Mouse (Mus musculus): Measurements from ENCODE around the gene Prkce. TPM values are rescaled to one million over a fixed set of nuclear protein-coding genes. Genes with fewer than 3 reads are reported as not detected.

Prkce gene
- polyA plus RNA-seq, 1 experiment = 3.3 TPM

DNA sequence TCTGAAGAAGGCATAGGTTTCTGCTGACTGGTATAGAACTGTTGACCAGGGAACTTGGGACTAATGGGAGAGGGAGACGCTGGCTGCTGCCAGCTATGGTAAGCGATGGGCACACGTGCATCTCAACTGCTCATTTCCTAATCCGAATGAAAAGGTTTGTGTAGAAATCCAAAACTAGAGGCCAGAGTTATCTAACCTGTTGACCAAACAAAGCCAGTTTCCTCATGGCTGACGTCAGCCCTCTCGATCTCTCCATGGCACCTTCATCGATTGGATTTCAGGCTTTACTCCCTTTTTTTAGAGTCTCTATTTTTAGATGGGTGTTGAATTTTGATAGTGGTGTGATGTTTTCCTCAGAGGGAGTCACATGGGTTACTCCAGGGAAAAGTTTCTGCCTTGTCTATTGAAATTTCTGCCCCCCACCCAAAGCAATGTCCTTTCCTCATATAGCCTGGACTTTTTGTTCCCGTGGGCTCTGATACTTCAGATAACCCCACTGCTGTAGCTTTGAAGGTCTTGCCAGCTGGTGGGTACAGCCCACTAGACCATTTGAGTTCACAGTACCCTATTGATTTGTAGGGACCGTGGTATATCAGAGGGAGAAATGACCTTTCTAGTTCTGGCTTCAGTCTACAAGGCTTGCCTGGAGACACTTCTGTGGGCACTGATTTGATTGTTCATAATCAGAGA lies 335.8 kb downstream of the Prkce start:
- Histone ChIP-seq H3K36me3 (ENCODE audit: control insufficient read depth, insufficient read depth, low read length) (no peaks in the 10 kb centered on the region), H3K27me3 (ENCODE audit: control insufficient read depth, insufficient read depth, low read length) (no peaks in the 10 kb centered on the region), H3K4me1 (ENCODE audit: control insufficient read depth, insufficient read depth, insufficient read length, low read length) (no peaks in the 10 kb centered on the region; the same call in 1 of the 2 replicates), H3K4me3 (ENCODE audit: low read depth, low read length) (no peak overlapping the region), H3K27ac (ENCODE audit: insufficient read depth, low read depth, low read length) (no peak overlapping the region)
- TF ChIP-seq CTCF (IDR thresholded peaks at IDR 0.05; ENCODE audit: extremely low read depth, insufficient read length, insufficient replicate concordance, low read depth, low read length) = no peak
- no peak for TF ChIP-seq POLR2A (IDR thresholded peaks at IDR 0.05; ENCODE audit: low read depth, low read length)
- whole genome bisulfite sequencing = 86% methylated on average over 9 of the region's 9 CpGs

DNA sequence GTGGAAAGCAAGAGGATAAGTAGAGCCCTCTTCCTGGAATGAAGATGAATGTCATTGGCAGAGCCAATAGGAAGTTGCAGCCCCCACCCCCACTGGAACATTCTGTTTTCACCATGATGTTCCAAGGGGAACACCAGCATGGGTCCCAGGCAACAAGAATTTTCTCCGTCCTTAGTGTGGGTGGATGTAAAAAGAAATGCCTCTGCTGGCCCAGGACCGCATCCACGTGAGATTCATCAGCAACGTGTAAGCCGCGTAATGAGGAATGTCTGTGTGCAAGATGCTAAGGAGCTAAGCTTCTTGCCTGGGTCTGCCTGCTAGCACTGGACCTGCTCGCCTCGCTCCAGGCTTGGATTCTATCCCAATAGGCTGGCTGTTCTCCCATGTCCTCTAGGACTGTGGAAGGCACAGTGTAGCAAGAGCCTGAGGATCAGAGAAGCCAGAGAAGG lies 337.6 kb downstream of the Prkce start, which contains the start of gene Gm10309:
Gm10309 (minus strand) TSS at position 50 of the 449 bp plus-strand sequence.
- no peak for TF ChIP-seq POLR2A (IDR thresholded peaks at IDR 0.05; ENCODE audit: low read depth, low read length)
- no peak for TF ChIP-seq CTCF (IDR thresholded peaks at IDR 0.05; ENCODE audit: extremely low read depth, insufficient read length, insufficient replicate concordance, low read depth, low read length)
- peak within 1 kb of the TSS; percentile 17; the same call in 1 of the 2 replicates for H3K27ac ChIP-seq (ENCODE audit: insufficient read depth, low read depth, low read length)
- whole genome bisulfite sequencing = 81% methylated on average over 8 of the region's 8 CpGs
- no peaks in the 10 kb centered on the region; the same call in 1 of the 2 replicates for H3K4me1 ChIP-seq (ENCODE audit: control insufficient read depth, insufficient read depth, insufficient read length, low read length)
- H3K27me3 ChIP-seq (ENCODE audit: control insufficient read depth, insufficient read depth, low read length) = no peaks in the 10 kb centered on the region
- H3K4me3 ChIP-seq (ENCODE audit: low read depth, low read length) = no peak within 1 kb of the TSS
- no peaks in the 10 kb centered on the region for H3K36me3 ChIP-seq (ENCODE audit: control insufficient read depth, insufficient read depth, low read length)

DNA sequence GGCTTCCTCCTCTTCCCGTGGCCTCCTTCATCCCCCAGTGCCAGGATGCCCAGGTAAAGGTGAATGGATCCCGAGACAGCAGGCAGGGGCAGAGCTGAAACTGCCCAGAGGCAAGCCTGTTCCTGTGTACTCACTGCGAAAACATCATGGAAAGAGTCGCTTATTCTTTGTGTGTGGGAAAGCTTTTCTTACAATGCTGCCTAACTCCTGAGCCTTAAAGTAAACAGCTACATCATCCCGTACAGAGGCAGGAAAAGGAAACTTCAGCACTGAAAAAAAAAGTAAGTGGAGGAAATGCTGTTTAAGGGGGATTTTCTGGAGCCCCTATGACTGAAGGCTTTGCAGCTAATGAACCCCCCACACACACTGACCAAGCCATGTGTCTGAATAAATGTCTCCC lies 339.3 kb downstream of the Prkce start:
- 74% methylated on average over 5 of the region's 5 CpGs for WGBS
- Histone ChIP-seq H3K36me3 (ENCODE audit: control insufficient read depth, insufficient read depth, low read length) (no peaks in the 10 kb centered on the region), H3K4me1 (ENCODE audit: control insufficient read depth, insufficient read depth, insufficient read length, low read length) (no peaks in the 10 kb centered on the region; the same call in 1 of the 2 replicates), H3K4me3 (ENCODE audit: low read depth, low read length) (no peak overlapping the region), H3K27me3 (ENCODE audit: control insufficient read depth, insufficient read depth, low read length) (no peaks in the 10 kb centered on the region), H3K27ac (ENCODE audit: insufficient read depth, low read depth, low read length) (peak overlapping the region; percentile 44)
- TF ChIP-seq CTCF (IDR thresholded peaks at IDR 0.05; ENCODE audit: extremely low read depth, insufficient read length, insufficient replicate concordance, low read depth, low read length) = no peak
- TF ChIP-seq POLR2A (IDR thresholded peaks at IDR 0.05; ENCODE audit: low read depth, low read length) = no peak

DNA sequence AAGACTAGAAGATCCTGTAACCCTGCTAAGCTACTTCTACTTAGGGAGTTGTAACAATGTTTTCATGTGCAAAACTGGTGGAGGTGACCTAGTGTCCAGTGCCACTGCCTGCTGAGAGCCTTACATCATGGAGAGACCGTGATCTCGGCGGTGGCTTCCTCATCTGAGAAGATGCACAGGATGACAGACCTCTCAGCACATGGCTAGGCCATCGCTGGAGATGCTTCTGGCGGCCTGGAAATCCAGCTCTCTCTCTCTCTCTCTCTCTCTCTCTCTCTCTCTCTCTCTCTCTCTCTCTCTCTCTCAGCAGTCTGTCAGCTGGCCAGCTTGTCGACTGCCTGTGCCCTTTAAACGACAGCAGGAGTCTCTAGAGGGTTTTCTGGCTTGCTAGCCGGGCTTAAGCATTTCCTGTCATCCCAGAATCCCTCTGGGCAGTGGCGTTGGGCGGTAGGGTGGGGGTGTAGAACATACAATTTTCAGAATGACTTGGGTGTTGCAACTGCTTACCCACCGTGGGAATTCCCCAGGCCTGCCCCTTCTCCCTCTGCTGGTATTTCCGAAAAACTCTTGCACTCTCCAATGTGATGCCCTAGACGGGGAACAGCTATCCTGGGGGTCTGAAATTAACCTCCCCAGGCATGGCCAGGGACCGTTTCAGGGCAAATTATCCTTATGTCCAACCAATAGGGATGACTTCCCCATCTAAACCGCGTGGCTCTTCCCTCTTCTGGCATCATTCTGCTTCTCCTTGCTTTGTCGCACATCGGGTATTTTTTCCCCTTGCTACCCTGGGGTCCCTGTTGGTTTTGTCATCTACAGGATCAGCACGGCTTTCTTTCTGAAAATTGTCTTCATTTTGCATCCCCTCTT lies 340.0 kb downstream of the Prkce start:
- Histone ChIP-seq H3K27me3 (ENCODE audit: control insufficient read depth, insufficient read depth, low read length) (no peaks in the 10 kb centered on the region), H3K27ac (ENCODE audit: insufficient read depth, low read depth, low read length) (peak overlapping the region; percentile 44), H3K36me3 (ENCODE audit: control insufficient read depth, insufficient read depth, low read length) (no peaks in the 10 kb centered on the region), H3K4me3 (ENCODE audit: low read depth, low read length) (no peak overlapping the region), H3K4me1 (ENCODE audit: control insufficient read depth, insufficient read depth, insufficient read length, low read length) (no peaks in the 10 kb centered on the region; the same call in 1 of the 2 replicates)
- WGBS = 77% methylated on average over 19 of the region's 19 CpGs
- TF ChIP-seq POLR2A (IDR thresholded peaks at IDR 0.05; ENCODE audit: low read depth, low read length) (no peak), CTCF (IDR thresholded peaks at IDR 0.05; ENCODE audit: extremely low read depth, insufficient read length, insufficient replicate concordance, low read depth, low read length) (no peak)

DNA sequence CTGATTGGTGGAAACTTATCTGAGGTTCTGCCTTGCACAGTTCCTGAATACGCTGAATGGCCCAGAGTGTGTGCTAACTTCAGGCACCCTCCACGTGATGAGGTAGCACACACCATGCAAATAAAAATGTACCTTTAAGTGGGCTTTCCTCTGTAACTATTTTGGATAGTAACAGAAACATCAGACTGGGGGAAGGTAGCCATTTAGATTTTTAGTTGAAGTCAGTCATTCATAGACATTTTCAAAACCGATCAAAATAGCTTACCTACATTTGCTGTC lies 340.6 kb downstream of the Prkce start:
- TF ChIP-seq POLR2A (IDR thresholded peaks at IDR 0.05; ENCODE audit: low read depth, low read length) = no peak
- TF ChIP-seq CTCF (IDR thresholded peaks at IDR 0.05; ENCODE audit: extremely low read depth, insufficient read length, insufficient replicate concordance, low read depth, low read length) = no peak
- 81% methylated on average over 3 of the region's 3 CpGs for WGBS
- Histone ChIP-seq H3K36me3 (ENCODE audit: control insufficient read depth, insufficient read depth, low read length) (no peaks in the 10 kb centered on the region), H3K27ac (ENCODE audit: insufficient read depth, low read depth, low read length) (no peak overlapping the region), H3K27me3 (ENCODE audit: control insufficient read depth, insufficient read depth, low read length) (no peaks in the 10 kb centered on the region), H3K4me3 (ENCODE audit: low read depth, low read length) (no peak overlapping the region), H3K4me1 (ENCODE audit: control insufficient read depth, insufficient read depth, insufficient read length, low read length) (no peaks in the 10 kb centered on the region; the same call in 1 of the 2 replicates)

DNA sequence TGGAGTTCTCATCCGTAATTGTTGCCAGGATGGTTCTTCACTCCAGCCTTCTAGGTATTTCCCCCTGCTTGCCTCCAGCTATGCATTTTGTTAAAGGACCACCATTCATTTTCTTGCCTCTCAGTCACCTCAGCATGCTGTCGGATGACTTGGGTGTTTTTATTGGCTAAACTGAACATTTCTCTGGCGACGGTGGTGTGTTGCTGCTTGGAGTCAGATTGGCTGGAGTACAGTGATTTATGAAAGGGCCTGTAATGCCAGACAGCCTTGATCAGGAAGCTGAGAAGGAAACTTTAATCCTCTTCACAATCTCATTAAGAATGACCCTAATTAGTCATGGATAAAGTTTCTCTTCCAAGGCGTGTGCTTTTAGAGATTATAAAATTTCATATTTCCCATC lies 342.3 kb downstream of the Prkce start:
- Histone ChIP-seq H3K4me1 (ENCODE audit: control insufficient read depth, insufficient read depth, insufficient read length, low read length) (no peaks in the 10 kb centered on the region; the same call in 1 of the 2 replicates), H3K4me3 (ENCODE audit: low read depth, low read length) (no peak overlapping the region), H3K36me3 (ENCODE audit: control insufficient read depth, insufficient read depth, low read length) (no peaks in the 10 kb centered on the region), H3K27ac (ENCODE audit: insufficient read depth, low read depth, low read length) (no peak overlapping the region), H3K27me3 (ENCODE audit: control insufficient read depth, insufficient read depth, low read length) (no peaks in the 10 kb centered on the region)
- WGBS = 76% methylated on average over 5 of the region's 5 CpGs
- TF ChIP-seq CTCF (IDR thresholded peaks at IDR 0.05; ENCODE audit: extremely low read depth, insufficient read length, insufficient replicate concordance, low read depth, low read length) (no peak), POLR2A (IDR thresholded peaks at IDR 0.05; ENCODE audit: low read depth, low read length) (no peak)

Data from small intestine, adult 2 months (tissue).